Mouse (Mus musculus) heart, embryonic 16.5 days (tissue): ENCODE data around the gene Setd1a. TPM values are rescaled to one million over a fixed set of nuclear protein-coding genes. Genes with fewer than 3 reads are reported as not detected.
A peak's percentile ranks its signal among the peaks of the same experiment; 100 is the strongest.

Experiments
- ATAC-seq: fragments of 200-750 bp; cut with Nextera tagmentation; replicated peaks from 2 replicates; pipeline ENCODE4 v1.8.0; 2017; ENCODE audit warnings: moderate number of reproducible peaks; ENCODE audit not compliant: insufficient read depth, low FRiP score; ENCODE audit errors: extremely low read depth
- H3K27ac ChIP-seq: fragments of 300-500 bp; sonication (generic); 2 replicates; pipeline ENCODE4 v1.5.1; 2014; ENCODE audit warnings: mild to moderate bottlenecking, low read length, control low read depth, moderate library complexity
- H3K27me3 ChIP-seq: fragments of 300-500 bp; sonication (generic); 2 replicates; pipeline ENCODE4 v1.6.1; 2014; ENCODE audit warnings: low read length, mixed read lengths; ENCODE audit not compliant: control insufficient read depth, insufficient read depth
- H3K36me3 ChIP-seq: fragments of 300-500 bp; sonication (generic); 2 replicates; pipeline ENCODE4 v1.6.1; 2014; ENCODE audit not compliant: control insufficient read depth, insufficient read depth
- H3K4me1 ChIP-seq: fragments of 300-500 bp; sonication (generic); 2 replicates; pipeline ENCODE4 v1.6.1; 2014; ENCODE audit warnings: low read length, mixed read lengths; ENCODE audit not compliant: control insufficient read depth, insufficient read depth
- H3K4me2 ChIP-seq: fragments of 300-500 bp; sonication (generic); 2 replicates; pipeline ENCODE4 v1.6.1; 2014; ENCODE audit warnings: low read depth, mild to moderate bottlenecking, control low read depth, low read length
- H3K4me3 ChIP-seq: fragments of 300-500 bp; sonication (generic); 2 replicates; pipeline ENCODE4 v1.5.1; 2014; ENCODE audit warnings: mild to moderate bottlenecking, control low read depth, low read length
- H3K9ac ChIP-seq: fragments of 300-500 bp; sonication (generic); 2 replicates; pipeline ENCODE4 v1.6.1; 2014; ENCODE audit warnings: low read length, control low read depth
- H3K9me3 ChIP-seq: fragments of 300-500 bp; sonication (generic); replicated peaks from 2 replicates; pipeline ENCODE4 v1.6.1; 2016; ENCODE audit warnings: low read length; ENCODE audit not compliant: control insufficient read depth
- WGBS: fragments of 180-500 bp; shearing (Covaris S2); extraction: QIAGEN DNeasy Blood & Tissue Kit; methylation state at CpG from one replicate; pipeline ENCODE4 v1.1.7; 2014; 5-methylcytosine and 5-hydroxymethylcytosine counted together
- polyA plus RNA-seq: library from polyadenylated mRNA; unstranded; fragments of >200 nt; fragmentation: Nextera tagmentation; extraction: Ambion mirVana; gene quantifications from 2 replicates; pipeline ENCODE4 v1.2.1, GENCODE M21; 2015

Setd1a gene
- polyA plus RNA-seq, 1 experiment from 2014 or later: 10.3 TPM

DNA sequence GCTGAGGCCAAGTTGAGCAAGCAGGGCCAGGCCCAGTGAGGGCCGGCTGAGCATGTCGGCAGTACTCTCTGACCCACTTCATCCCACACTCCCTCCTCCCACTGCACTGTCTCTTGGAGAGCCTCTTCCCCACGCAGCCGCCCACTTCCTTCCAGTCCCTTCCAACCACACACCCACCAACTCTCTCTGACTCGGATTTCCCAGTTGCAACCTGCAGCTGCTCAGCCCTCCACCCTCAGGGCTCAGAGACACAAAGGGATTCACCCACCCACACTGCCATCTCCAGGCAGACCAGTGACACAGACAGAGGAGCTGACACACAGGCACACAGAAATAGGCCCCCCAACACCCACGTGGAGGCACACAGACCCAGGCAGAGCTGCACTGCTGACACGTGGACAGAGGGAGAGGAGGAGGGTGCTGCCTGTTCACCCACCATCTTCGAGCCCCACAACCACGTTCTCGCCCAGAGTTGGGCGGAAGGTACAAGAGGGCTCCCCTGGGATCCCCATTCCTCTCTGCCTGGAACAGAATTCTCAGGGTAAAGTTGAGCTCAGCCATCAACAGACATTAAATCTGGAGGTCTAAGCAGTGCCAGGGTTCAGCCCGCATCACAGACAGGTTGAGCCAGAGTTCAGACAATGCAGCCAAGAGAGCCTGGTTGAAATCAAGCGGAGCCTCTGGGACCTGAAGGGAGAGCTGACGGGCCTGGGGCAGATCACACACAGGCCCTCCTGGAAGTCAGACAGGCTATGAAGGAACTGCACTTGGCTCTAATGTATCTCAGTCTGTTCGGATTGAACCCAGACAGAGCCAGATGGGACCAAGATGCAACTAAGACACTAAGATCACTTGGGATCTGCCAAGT is 39.7 kb downstream of the Setd1a start:
- Histone ChIP-seq H3K9ac (no peak overlapping the region; the same call in 1 of the 2 replicates), H3K4me3 (no peak overlapping the region), H3K9me3 (no peaks in the 10 kb centered on the region), H3K27me3 (no peaks in the 10 kb centered on the region), H3K4me2 (no peak overlapping the region), H3K36me3 (no peaks in the 10 kb centered on the region), H3K27ac (no peak overlapping the region), H3K4me1 (peaks cover 18% of the 10 kb centered on the region)
- peak; percentile 23; the same call in 1 of the 2 replicates for ATAC-seq
- 50% methylated on average over 15 of the region's 15 CpGs for WGBS

DNA sequence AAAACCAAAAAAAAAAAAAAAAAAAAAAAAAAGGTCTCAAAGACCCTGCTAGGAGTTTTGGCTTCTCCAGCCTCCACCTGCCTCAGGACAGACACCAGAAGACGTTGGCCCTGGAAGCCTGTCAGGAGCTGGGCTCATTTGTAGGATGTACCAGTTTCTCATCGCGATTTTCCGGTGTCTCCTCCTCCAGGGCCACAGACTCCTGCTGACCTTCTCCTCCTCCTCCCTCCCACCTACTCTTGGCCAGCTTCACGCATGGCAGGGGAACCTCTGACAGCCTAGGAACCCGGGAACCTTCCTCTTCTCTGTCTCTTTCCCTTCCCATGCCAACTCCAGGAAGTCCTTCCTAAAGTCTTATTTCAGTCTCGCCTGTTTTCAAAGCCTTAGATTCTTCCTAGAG is 40.6 kb downstream of the Setd1a start:
- no peaks in the 10 kb centered on the region for H3K27me3 ChIP-seq
- no peak for ATAC-seq
- no peaks in the 10 kb centered on the region for H3K36me3 ChIP-seq
- no peak overlapping the region for H3K4me3 ChIP-seq
- no peak overlapping the region for H3K27ac ChIP-seq
- H3K9me3 ChIP-seq: no peaks in the 10 kb centered on the region
- WGBS: 68% methylated on average over 7 of the region's 7 CpGs
- no peak overlapping the region for H3K4me2 ChIP-seq
- no peak overlapping the region for H3K9ac ChIP-seq
- peaks cover 18% of the 10 kb centered on the region for H3K4me1 ChIP-seq

DNA sequence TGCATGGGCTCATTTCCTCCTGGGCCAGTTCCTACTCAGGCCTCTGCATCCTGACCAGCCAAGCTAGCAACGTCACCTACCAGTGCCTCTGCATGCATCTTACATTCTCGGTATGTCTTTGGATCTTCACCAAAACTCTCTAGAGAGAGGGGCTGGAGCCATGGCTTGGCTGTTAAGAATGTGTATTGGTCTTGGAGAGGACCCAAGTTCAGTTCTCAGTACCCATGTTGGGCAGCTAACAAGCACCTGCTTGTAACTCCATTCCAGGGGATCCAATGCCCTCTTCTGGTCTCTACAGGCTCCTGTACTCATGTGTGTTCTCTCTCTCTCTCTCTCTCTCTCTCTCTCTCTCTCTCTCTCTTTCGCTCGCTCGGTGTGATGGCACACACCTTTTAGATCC is 41.3 kb downstream of the Setd1a start:
- 83% methylated on average over 5 of the region's 5 CpGs for WGBS
- H3K9me3 ChIP-seq: no peaks in the 10 kb centered on the region
- peaks cover 18% of the 10 kb centered on the region for H3K4me1 ChIP-seq
- no peak overlapping the region for H3K4me2 ChIP-seq
- H3K4me3 ChIP-seq: no peak overlapping the region
- no peak for ATAC-seq
- H3K36me3 ChIP-seq: no peaks in the 10 kb centered on the region
- H3K27me3 ChIP-seq: no peaks in the 10 kb centered on the region
- no peak overlapping the region for H3K27ac ChIP-seq
- no peak overlapping the region for H3K9ac ChIP-seq

DNA sequence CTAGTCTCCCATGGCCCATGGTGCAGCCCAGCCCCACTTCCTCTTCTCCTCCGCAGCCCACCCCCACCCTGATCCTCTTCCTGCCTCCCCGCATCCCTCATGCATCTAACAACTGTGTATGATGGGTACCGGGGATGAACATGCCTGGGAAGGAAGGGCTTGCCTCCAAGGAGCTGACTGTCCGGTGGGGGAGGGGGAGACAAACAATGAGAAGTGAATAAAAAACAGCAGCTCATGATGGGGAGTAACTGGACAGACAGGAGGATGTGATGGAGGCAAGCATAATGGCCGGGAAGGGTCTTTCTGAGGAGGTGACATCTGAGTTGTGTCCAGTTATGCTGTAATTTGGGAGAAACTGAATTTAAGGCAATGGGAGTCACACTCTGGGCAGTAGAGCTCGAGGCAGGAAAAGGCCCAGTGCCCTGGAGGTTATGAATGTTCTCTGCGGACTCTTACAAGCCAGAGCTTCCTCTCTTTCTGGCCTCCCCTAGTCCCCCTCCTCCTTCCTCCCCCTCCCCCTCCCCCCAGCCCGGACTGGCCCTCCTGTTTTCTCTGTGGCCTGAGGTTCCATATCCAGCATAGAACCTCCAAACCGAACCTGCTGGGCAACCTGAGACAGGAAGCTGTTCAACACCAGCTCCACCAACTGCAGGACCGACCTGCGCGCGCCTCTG is 44.5 kb downstream of the Setd1a start:
- Histone ChIP-seq H3K9me3 (no peaks in the 10 kb centered on the region), H3K36me3 (no peaks in the 10 kb centered on the region), H3K27ac (peak overlapping the region; percentile 56), H3K9ac (no peak overlapping the region), H3K27me3 (no peaks in the 10 kb centered on the region; the same call in 1 of the 2 replicates), H3K4me1 (peaks cover 7% of the 10 kb centered on the region), H3K4me3 (no peak overlapping the region), H3K4me2 (no peak overlapping the region)
- ATAC-seq: no peak
- 61% methylated on average over 13 of the region's 13 CpGs for WGBS

DNA sequence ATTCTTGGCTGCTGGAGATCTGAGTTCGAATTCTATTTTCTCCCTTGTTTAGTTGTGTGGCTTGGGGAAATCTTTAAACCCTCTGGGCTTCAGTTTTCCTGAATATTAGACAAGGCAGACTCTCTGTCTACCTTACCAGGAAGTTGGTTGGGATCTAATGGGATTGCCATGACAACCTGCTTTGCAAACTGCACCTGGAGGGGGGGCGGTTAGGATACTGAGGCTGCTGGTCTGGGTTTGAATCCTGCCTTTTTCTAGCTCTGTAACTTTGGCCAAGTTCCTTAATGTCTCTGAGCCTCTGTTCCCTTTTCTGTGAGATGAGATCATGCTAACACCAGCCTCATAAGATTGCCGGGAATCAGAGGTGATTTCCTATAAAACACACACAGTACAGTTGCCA is 46.0 kb downstream of the Setd1a start:
- H3K4me3 ChIP-seq: no peak overlapping the region
- no peaks in the 10 kb centered on the region; the same call in 1 of the 2 replicates for H3K27me3 ChIP-seq
- no peak overlapping the region for H3K27ac ChIP-seq
- H3K4me1 ChIP-seq: 0 out of 2 replicates have a peak, but pooled peaks cover 3% of the 10 kb centered on the region
- H3K4me2 ChIP-seq: no peak overlapping the region
- H3K9me3 ChIP-seq: no peaks in the 10 kb centered on the region
- WGBS: 73% methylated on average over 3 of the region's 3 CpGs
- no peaks in the 10 kb centered on the region for H3K36me3 ChIP-seq
- no peak for ATAC-seq
- H3K9ac ChIP-seq: no peak overlapping the region

DNA sequence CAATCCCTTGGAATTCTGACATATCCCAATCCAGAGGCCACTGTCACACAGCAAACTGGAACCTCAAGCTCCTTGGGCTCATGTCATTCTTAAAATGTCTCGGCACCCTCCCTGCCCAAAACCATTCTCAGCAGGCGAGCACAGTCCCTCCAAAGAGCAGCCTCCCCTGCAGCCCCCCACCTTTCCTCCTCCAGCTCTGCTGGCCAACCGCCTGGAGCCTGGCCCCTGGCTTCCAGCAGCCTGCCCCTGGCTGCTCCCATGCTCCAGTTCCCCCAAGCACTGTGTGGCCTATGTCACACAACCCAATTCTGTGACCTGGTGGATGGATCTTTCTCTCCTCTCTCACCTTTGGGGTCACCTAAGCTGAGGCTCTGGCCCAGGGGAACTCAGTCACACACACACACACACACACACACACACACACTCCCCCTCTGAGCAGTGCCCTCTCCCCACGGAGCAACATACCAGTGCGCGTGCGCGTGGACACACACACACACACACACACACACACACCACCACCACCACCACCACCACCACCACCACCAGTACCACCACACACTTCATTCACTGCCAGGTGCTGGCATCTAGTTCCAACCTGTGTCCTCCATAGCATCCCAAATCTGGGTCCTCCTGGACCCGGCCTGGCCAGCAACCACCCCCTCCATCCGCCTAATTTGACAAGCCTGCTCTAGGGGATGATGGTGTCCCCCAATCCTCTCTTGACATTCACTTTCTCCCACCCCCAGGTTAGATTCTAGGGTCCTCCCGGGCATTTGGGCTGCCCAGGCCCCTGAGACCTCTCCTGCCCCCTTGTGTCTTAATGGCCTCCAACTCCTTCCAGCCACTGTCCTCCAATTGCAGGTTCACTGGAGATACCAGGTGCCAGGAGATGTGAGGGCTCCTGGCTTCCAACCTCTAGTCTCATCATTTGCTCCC is 47.0 kb downstream of the Setd1a start:
- Histone ChIP-seq H3K36me3 (no peaks in the 10 kb centered on the region), H3K9me3 (no peaks in the 10 kb centered on the region), H3K27me3 (no peaks in the 10 kb centered on the region; the same call in 1 of the 2 replicates), H3K9ac (peak overlapping the region; percentile 62), H3K27ac (no peak overlapping the region), H3K4me3 (peak overlapping the region; percentile 47), H3K4me1 (0 out of 2 replicates have a peak, but pooled peaks cover 3% of the 10 kb centered on the region), H3K4me2 (peak overlapping the region; percentile 59)
- WGBS: 62% methylated on average over 8 of the region's 11 CpGs
- ATAC-seq: 0 out of 2 replicates have a peak, but pooled peaks have one; percentile 8

DNA sequence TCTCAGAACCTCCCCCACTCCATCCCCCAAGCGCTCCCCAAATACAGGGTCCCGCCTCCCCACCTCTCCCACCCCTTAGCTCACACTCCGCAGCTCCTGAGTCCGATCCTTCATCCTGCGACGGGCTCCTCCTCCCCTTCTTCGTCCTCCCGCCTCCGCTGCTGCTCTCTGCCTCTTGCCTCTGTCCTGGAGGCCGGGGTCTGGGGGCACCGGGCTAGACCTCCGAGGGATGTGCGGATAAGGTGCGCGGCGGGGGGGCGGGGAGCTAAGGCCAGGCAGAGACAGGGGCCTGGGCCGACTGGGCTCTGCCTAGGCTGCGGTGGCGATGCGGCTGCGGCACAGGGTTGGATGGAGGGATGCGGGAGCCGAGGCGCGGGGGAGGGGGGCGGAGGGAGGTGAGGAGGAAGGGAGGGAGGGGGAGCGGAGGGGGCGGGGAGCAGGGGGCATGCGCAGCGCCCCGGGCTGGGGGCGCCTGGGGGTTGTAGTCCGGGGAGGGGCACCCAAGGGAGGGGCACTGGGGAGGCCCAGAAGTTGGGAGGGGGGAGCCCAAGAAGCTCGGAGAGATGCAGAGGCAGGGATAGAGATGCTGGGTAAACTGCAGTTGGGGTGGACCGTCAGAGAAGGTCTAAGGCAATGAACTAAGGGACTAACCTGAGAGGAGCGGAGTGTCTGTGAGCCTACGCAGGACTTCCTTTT is 47.9 kb downstream of the Setd1a start, which contains the start of the genes Stx4a and Stx1b:
TSS of gene Stx4a (plus strand) at position 119 of the 696 bp plus-strand sequence.
TSS of gene Stx1b (minus strand) at position 374 of the 696 bp plus-strand sequence.
- WGBS: 11% methylated on average over 27 of the region's 38 CpGs
- H3K9me3 ChIP-seq: no peaks in the 10 kb centered on the region
- no peak for ATAC-seq
- peak within 1 kb of the TSS; percentile 59 for H3K4me2 ChIP-seq
- 0 out of 2 replicates have a peak, but pooled peaks cover 3% of the 10 kb centered on the region for H3K4me1 ChIP-seq
- peak within 1 kb of the TSS; percentile 62 for H3K9ac ChIP-seq
- H3K27ac ChIP-seq: no peak within 1 kb of the TSS
- H3K36me3 ChIP-seq: no peaks in the 10 kb centered on the region
- peak within 1 kb of the TSS; percentile 47 for H3K4me3 ChIP-seq
- H3K27me3 ChIP-seq: no peaks in the 10 kb centered on the region; the same call in 1 of the 2 replicates

DNA sequence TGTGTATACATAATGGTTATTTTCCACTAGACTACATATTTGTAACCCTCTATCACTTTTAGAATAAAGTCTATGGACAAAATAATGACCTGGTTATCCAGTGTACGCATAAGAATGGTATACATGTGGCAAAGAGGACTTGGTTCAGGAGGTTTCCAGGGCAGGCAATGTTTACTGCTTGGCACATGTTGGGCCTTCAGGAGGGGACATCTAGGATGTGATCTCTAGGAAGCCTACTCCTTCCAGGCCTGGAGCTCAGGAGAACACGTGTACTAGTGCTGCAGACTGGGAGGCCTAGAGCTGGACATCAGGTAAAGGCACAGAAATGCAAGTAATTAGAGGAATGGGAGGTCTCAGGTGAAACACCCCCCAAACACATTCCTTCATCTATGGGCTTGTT is 59.1 kb downstream of the Setd1a start:
- Histone ChIP-seq H3K4me1 (no peaks in the 10 kb centered on the region), H3K4me3 (no peak overlapping the region), H3K9ac (no peak overlapping the region), H3K27ac (no peak overlapping the region), H3K4me2 (no peak overlapping the region), H3K9me3 (no peaks in the 10 kb centered on the region), H3K36me3 (no peaks in the 10 kb centered on the region), H3K27me3 (no peaks in the 10 kb centered on the region)
- no peak for ATAC-seq
- 82% methylated on average over 2 of the region's 2 CpGs for WGBS
